Mouse (Mus musculus): ENCODE measurements around the gene Rgl1. TPM values are rescaled to one million over a fixed set of nuclear protein-coding genes. Genes with fewer than 3 reads are reported as not detected.

Rgl1 gene
- polyA plus RNA-seq, 1 experiment: 7.6 TPM

DNA sequence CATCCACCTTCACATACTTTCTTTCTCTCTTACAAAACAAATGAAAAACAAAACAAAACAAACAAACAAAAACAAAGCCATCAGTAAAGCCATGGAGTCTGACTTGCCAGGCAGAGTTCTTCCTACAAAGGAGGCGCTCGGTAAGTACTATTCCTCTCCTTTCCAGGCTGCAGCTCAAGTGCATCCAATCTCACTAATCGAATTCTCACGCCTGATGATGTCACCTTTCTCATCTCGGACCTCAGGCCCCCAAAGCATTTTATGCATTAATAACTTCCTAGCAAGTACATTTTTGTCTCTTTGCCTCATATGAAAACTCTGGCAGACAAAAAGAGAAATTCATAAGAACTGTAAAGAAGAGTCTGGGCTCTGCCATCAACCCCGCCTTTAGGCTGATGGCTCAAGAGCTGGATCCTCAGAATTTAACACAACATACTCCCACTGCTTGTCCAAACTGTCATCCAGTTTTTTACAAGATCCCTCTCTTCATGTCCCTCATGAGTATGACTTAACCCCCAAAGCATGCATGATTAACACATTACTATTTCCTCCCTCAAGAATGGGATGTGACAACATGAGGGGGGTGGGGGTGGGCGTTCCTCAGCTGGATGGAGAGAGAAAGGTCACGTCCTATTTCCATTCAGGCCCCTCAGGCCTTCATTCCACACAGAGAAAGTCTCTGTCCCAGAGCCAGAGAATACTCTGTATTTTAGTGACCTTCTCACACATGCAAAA, 96.5 kb downstream of the Rgl1 start:
- TF ChIP-seq USF1 (IDR thresholded peaks at IDR 0.05; ENCODE audit: low read depth): no peak
- no peak for TF ChIP-seq MAX (IDR thresholded peaks at IDR 0.05)
- no peak for TF ChIP-seq CTCF (IDR thresholded peaks at IDR 0.05; ENCODE audit: control insufficient read depth, insufficient read depth, insufficient read length)
- no peak for TF ChIP-seq FOSL1 (IDR thresholded peaks at IDR 0.05; ENCODE audit: insufficient read depth, low read length, poor library complexity, severe bottlenecking)
- TF ChIP-seq MYOG (IDR thresholded peaks at IDR 0.05; ENCODE audit: control insufficient read depth, extremely low read depth, insufficient read length): no peak
- no peak for TF ChIP-seq MYOD1 (IDR thresholded peaks at IDR 0.05; ENCODE audit: control insufficient read depth, insufficient read length, low read depth)
- TF ChIP-seq CEBPB (IDR thresholded peaks at IDR 0.05; ENCODE audit: low read depth): no peak
- H3ac ChIP-seq (ENCODE audit: control insufficient read depth, insufficient read length, low read depth): no peak overlapping the region
- no peaks in the 10 kb centered on the region for H3K79me2 ChIP-seq (ENCODE audit: control insufficient read depth, insufficient read depth)
- no peak overlapping the region for H3K4me3 ChIP-seq (ENCODE audit: insufficient read depth, poor library complexity, severe bottlenecking)
- H3K79me3 ChIP-seq (ENCODE audit: low read depth): no peaks in the 10 kb centered on the region
- H3K27me3 ChIP-seq (ENCODE audit: control insufficient read depth, insufficient read depth, insufficient read length): no peaks in the 10 kb centered on the region
- H3K36me3 ChIP-seq (ENCODE audit: control insufficient read depth, insufficient read depth): no peaks in the 10 kb centered on the region

DNA sequence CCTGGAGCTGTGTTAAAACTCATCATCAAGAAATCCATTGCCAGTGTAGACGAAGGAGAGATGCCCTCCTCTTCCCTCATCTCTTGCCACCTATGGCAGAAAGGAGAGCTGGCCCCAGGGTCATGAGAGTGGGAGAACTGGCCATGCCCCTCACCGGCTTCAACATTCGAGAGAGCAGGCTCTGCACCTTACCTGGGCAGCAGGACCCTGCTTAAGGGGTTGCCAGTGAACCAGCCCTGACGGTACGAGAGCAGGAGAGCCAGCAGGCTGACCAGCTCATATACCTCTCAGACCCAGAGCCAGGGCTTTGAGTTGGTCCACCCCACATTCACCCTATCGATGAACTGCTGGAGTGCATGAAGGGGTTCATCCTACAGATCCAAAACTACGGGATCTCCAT, 105.7 kb downstream of the Rgl1 start:
- Histone ChIP-seq H3K4me3 (ENCODE audit: insufficient read depth, poor library complexity, severe bottlenecking) (no peak overlapping the region), H3K79me2 (ENCODE audit: control insufficient read depth, insufficient read depth) (no peaks in the 10 kb centered on the region), H3ac (ENCODE audit: control insufficient read depth, insufficient read length, low read depth) (no peak overlapping the region), H3K27me3 (ENCODE audit: control insufficient read depth, insufficient read depth, insufficient read length) (no peaks in the 10 kb centered on the region), H3K36me3 (ENCODE audit: control insufficient read depth, insufficient read depth) (no peaks in the 10 kb centered on the region), H3K79me3 (ENCODE audit: low read depth) (no peaks in the 10 kb centered on the region)
- no peak for TF ChIP-seq FOSL1 (IDR thresholded peaks at IDR 0.05; ENCODE audit: insufficient read depth, low read length, poor library complexity, severe bottlenecking)
- no peak for TF ChIP-seq MYOG (IDR thresholded peaks at IDR 0.05; ENCODE audit: control insufficient read depth, extremely low read depth, insufficient read length)
- TF ChIP-seq CEBPB (IDR thresholded peaks at IDR 0.05; ENCODE audit: low read depth): no peak
- no peak for TF ChIP-seq CTCF (IDR thresholded peaks at IDR 0.05; ENCODE audit: control insufficient read depth, insufficient read depth, insufficient read length)

DNA sequence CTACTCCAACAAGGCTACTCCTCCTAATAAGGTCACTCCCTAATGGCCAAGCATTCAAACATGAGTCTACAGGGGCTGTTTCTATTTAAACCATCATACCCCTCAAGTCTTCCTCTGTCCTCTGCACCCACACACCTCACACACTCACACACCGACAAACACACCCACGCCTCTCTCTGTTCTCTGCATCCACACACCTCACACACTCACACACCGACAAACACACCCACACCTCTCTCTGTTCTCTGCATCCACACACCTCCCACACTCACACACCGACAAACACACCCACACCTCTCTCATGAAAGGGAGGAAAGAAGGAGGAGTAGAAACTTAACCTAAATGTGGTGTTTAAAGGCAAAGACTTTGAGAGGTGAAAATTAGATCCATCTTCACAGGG, 106.2 kb downstream of the Rgl1 start:
- Histone ChIP-seq H3K36me3 (ENCODE audit: control insufficient read depth, insufficient read depth) (no peaks in the 10 kb centered on the region), H3K4me3 (ENCODE audit: insufficient read depth, poor library complexity, severe bottlenecking) (no peak overlapping the region), H3K27me3 (ENCODE audit: control insufficient read depth, insufficient read depth, insufficient read length) (no peaks in the 10 kb centered on the region), H3ac (ENCODE audit: control insufficient read depth, insufficient read length, low read depth) (no peak overlapping the region), H3K79me2 (ENCODE audit: control insufficient read depth, insufficient read depth) (no peaks in the 10 kb centered on the region), H3K79me3 (ENCODE audit: low read depth) (no peaks in the 10 kb centered on the region)
- TF ChIP-seq MAX (IDR thresholded peaks at IDR 0.05) (no peak), USF1 (IDR thresholded peaks at IDR 0.05; ENCODE audit: low read depth) (no peak), CEBPB (IDR thresholded peaks at IDR 0.05; ENCODE audit: low read depth) (no peak), MYOG (IDR thresholded peaks at IDR 0.05; ENCODE audit: control insufficient read depth, extremely low read depth, insufficient read length) (no peak)

- no peaks in the 10 kb centered on the region for H3K36me3 ChIP-seq (ENCODE audit: control insufficient read depth, insufficient read depth)
- no peaks in the 10 kb centered on the region for H3K27me3 ChIP-seq (ENCODE audit: control insufficient read depth, insufficient read depth, insufficient read length)
- no peaks in the 10 kb centered on the region for H3K79me2 ChIP-seq (ENCODE audit: control insufficient read depth, insufficient read depth)
- H3K79me3 ChIP-seq (ENCODE audit: low read depth): no peaks in the 10 kb centered on the region
- no peak overlapping the region for H3ac ChIP-seq (ENCODE audit: control insufficient read depth, insufficient read length, low read depth)
- H3K4me3 ChIP-seq (ENCODE audit: insufficient read depth, poor library complexity, severe bottlenecking): no peak overlapping the region
- TF ChIP-seq USF1 (IDR thresholded peaks at IDR 0.05; ENCODE audit: low read depth) (no peak), FOSL1 (IDR thresholded peaks at IDR 0.05; ENCODE audit: insufficient read depth, low read length, poor library complexity, severe bottlenecking) (no peak), MAX (IDR thresholded peaks at IDR 0.05) (no peak), CTCF (IDR thresholded peaks at IDR 0.05; ENCODE audit: control insufficient read depth, insufficient read depth, insufficient read length) (no peak)
These were observed 109.5 kb downstream of the Rgl1 start for GRCm38 (mm10) chr1:152656601-152657000.

- TF ChIP-seq MYOG (IDR thresholded peaks at IDR 0.05; ENCODE audit: control insufficient read depth, extremely low read depth, insufficient read length): no peak
- no peak for TF ChIP-seq MAX (IDR thresholded peaks at IDR 0.05)
- TF ChIP-seq FOSL1 (IDR thresholded peaks at IDR 0.05; ENCODE audit: insufficient read depth, low read length, poor library complexity, severe bottlenecking): no peak
- no peak for TF ChIP-seq CEBPB (IDR thresholded peaks at IDR 0.05; ENCODE audit: low read depth)
- no peak for TF ChIP-seq CTCF (IDR thresholded peaks at IDR 0.05; ENCODE audit: control insufficient read depth, insufficient read depth, insufficient read length)
- TF ChIP-seq MYOD1 (IDR thresholded peaks at IDR 0.05; ENCODE audit: control insufficient read depth, insufficient read length, low read depth): no peak
- TF ChIP-seq USF1 (IDR thresholded peaks at IDR 0.05; ENCODE audit: low read depth): no peak
- H3K79me3 ChIP-seq (ENCODE audit: low read depth): no peaks in the 10 kb centered on the region
These were observed 111.3 kb downstream of the Rgl1 start for GRCm38 (mm10) chr1:152654851-152655250.

GRCm38 (mm10) chr1:152651495-152651874, 114.7 kb downstream of the Rgl1 start:
- Histone ChIP-seq H3K79me3 (ENCODE audit: low read depth) (no peaks in the 10 kb centered on the region), H3K27me3 (ENCODE audit: control insufficient read depth, insufficient read depth, insufficient read length) (no peaks in the 10 kb centered on the region), H3K4me3 (ENCODE audit: insufficient read depth, poor library complexity, severe bottlenecking) (no peak overlapping the region), H3K79me2 (ENCODE audit: control insufficient read depth, insufficient read depth) (no peaks in the 10 kb centered on the region), H3ac (ENCODE audit: control insufficient read depth, insufficient read length, low read depth) (no peak overlapping the region), H3K36me3 (ENCODE audit: control insufficient read depth, insufficient read depth) (no peaks in the 10 kb centered on the region)
- TF ChIP-seq CTCF (IDR thresholded peaks at IDR 0.05; ENCODE audit: control insufficient read depth, insufficient read depth, insufficient read length) (no peak), FOSL1 (IDR thresholded peaks at IDR 0.05; ENCODE audit: insufficient read depth, low read length, poor library complexity, severe bottlenecking) (no peak), MYOG (IDR thresholded peaks at IDR 0.05; ENCODE audit: control insufficient read depth, extremely low read depth, insufficient read length) (no peak), MAX (IDR thresholded peaks at IDR 0.05) (no peak), MYOD1 (IDR thresholded peaks at IDR 0.05; ENCODE audit: control insufficient read depth, insufficient read length, low read depth) (no peak), USF1 (IDR thresholded peaks at IDR 0.05; ENCODE audit: low read depth) (no peak), CEBPB (IDR thresholded peaks at IDR 0.05; ENCODE audit: low read depth) (no peak)

More at GRCm38 (mm10) chr1:152654851-152655250, 111.3 kb downstream of the Rgl1 start:
- H3K4me3 ChIP-seq (ENCODE audit: insufficient read depth, poor library complexity, severe bottlenecking): no peak overlapping the region
- no peaks in the 10 kb centered on the region for H3K36me3 ChIP-seq (ENCODE audit: control insufficient read depth, insufficient read depth)
- H3K27me3 ChIP-seq (ENCODE audit: control insufficient read depth, insufficient read depth, insufficient read length): no peaks in the 10 kb centered on the region
- H3ac ChIP-seq (ENCODE audit: control insufficient read depth, insufficient read length, low read depth): no peak overlapping the region
- H3K79me2 ChIP-seq (ENCODE audit: control insufficient read depth, insufficient read depth): no peaks in the 10 kb centered on the region
